Mouse (Mus musculus) cerebellum, adult 11-12 months (tissue): ENCODE data around the gene Olfr1095.

Experiments used
- DNase-seq: peaks from one replicate; pipeline ENCODE4 v3.0.0; 2022

The Olfr1095 gene

DNA sequence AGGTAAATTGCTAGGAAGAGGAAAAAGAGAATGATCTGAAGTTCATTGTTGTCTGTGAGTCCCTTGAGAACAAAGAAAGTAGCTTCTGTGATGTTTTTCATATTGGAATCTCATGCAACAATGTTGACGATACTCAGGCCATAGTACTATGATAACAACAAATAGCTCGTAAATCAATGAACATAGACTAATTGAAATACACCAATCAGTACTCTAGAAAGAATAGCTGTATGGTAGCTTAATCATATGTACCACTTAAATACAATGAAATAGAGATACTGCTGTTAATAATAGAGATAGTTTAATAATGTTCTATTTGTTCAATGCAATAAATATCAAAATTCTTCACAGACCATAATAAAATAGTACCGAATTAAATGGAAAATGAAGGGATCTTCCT is at the start of gene Olfr1095:
TSS of gene Olfr1095 (minus strand) at position 101 of the 400 bp plus-strand sequence.
- no peak for DNase-seq

DNA sequence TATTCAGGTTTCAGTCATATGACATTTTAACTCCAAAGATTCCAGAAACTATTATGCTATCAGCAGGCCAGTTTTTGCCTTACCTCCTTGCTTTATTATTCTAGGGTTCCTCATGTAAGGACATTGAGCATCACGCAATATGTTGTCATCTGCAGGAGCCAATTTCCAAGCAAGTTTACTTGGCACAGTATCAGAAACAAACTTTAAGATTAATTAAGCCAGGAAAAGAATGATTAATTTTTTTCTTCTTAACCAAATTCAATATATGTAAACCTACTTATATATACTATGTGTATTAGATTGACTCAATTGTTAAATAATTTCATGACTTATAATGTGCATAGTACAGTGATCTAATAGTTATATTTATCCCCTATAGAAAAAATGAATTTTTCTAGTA is 40.6 kb upstream of the Olfr1095 start, which contains the start of gene Olfr1097:
TSS of gene Olfr1097 (minus strand) at position 101 of the 400 bp plus-strand sequence.
- DNase-seq = no peak

DNA sequence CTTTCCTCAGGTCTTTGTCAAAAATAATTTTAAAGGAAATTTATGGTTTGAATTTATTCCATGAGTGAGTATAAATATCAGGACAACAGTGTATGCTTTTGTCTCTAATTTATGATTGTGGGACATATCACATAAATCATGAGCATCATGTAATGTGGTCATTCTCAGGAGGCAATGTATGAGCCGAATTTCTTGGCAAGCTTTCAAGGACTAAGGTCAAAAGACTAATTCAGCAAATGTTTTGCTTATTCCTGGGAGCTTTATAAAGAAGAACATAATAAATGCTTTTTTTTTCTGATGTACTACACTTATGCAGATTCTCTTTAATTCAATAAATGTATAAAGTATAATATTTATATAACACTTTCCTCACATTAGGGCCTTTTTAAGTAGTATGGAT is 23.2 kb upstream of the Olfr1095 start, which contains the start of gene Gm13723:
TSS of gene Gm13723 (minus strand) at position 101 of the 400 bp plus-strand sequence.
- DNase-seq = no peak

DNA sequence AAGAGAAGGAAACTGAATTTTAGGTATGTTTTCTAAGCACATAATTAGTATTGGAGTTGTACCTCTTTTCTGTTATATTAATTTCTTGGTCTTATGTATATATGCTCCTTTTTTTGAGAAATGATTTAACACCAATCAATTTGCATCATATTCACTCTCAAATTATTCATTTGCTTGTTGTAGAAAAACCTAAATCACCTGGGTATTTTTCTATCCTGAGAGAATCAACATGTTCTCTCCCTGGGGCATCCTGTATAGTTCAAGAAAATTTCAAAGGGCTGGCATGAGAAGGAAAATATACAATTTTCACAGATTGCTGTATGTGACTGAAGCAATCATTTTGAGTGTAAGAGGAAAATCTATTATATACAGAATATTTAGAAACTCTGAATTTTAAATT is 27.1 kb downstream of the Olfr1095 start, which contains the start of gene Olfr1094:
TSS of gene Olfr1094 (plus strand) at position 301 of the 400 bp plus-strand sequence.
- DNase-seq = no peak

DNA sequence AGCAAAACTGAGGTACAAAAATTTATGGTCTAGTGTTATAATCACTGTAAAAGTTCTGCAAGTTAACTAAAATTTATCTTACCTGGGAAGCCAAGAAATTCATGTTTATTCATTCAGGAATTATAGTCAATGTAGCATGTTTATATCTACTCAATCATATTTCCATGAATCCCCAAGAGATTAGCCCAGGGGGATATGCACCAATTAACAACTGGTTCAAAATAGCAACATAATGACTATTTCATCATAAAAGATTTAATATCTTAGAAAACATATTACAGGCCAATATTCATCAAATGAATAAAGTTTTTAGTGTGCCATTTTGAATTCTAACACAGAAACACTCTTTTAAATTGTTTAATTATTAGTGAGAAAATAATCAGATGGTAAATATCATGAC is 41.6 kb downstream of the Olfr1095 start, which contains the start of gene Olfr141:
TSS of gene Olfr141 (minus strand) at position 101 of the 400 bp plus-strand sequence.
- no peak for DNase-seq
